Mouse (Mus musculus) heart, embryonic 10.5 days (tissue): ENCODE data around the gene 4930474N05Rik. TPM values are rescaled to one million over a fixed set of nuclear protein-coding genes. Genes with fewer than 3 reads are reported as not detected.

Source experiments
- DNase-seq: peaks from one replicate; pipeline ENCODE4 v3.0.0-alpha.2; 2017; ENCODE audit warnings: low spot score
- H3K27ac ChIP-seq: fragments of 300-500 bp; sonication (generic); 2 replicates; pipeline ENCODE4 v1.5.1; 2016; ENCODE audit warnings: mild to moderate bottlenecking
- H3K27me3 ChIP-seq: fragments of 300-500 bp; sonication (generic); 2 replicates; pipeline ENCODE4 v1.6.1; 2016; ENCODE audit warnings: mild to moderate bottlenecking; ENCODE audit not compliant: poor library complexity, insufficient read depth, severe bottlenecking
- H3K36me3 ChIP-seq: fragments of 300-500 bp; sonication (generic); 2 replicates; pipeline ENCODE4 v1.6.1; 2016; ENCODE audit warnings: mild to moderate bottlenecking, moderate library complexity
- H3K4me1 ChIP-seq: fragments of 300-500 bp; sonication (generic); 2 replicates; pipeline ENCODE4 v1.6.1; 2016; ENCODE audit warnings: mild to moderate bottlenecking
- H3K4me3 ChIP-seq: fragments of 300-500 bp; sonication (generic); 2 replicates; pipeline ENCODE4 v1.5.1; 2016; ENCODE audit warnings: mild to moderate bottlenecking, moderate library complexity
- H3K9me3 ChIP-seq: fragments of 300-500 bp; sonication (generic); 2 replicates; pipeline ENCODE4 v1.6.1; 2016; ENCODE audit warnings: mild to moderate bottlenecking, moderate library complexity
- WGBS: fragments of 180-500 bp; shearing (Covaris S2); methylation state at CpG from one replicate; pipeline ENCODE4 v1.1.7; 2016; 5-methylcytosine and 5-hydroxymethylcytosine counted together
- polyA plus RNA-seq: library from polyadenylated mRNA; unstranded; fragments of >200 nt; fragmentation: Nextera tagmentation; extraction: Ambion mirVana; gene quantifications from 2 replicates; pipeline ENCODE4 v1.2.1, GENCODE M21; 2016

Gene 4930474N05Rik
- not detected in 2 replicates for polyA plus RNA-seq

DNA sequence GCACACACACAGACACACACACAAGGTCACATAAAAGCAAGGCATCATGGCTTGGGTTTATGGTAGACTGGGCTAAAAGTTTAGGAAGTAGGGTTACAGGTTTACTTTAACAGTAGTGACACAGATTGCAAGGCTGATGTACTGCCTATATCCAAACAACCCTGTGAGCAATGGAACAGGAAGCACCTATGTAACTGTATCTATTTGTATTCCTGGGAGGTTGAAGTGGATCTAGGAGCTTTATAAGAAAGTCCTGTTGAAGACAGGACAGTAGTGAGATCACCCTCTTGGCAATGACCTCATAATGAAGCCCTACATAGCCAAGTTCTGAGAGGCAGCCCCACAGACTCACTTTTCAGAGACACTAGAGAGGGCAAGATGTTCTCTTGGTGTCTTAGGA, at the start of gene 4930474N05Rik:
4930474N05Rik (plus strand) TSS at position 301 of the 400 bp plus-strand sequence.
- H3K36me3 ChIP-seq: no peaks in the 10 kb centered on the region
- no peaks in the 10 kb centered on the region for H3K9me3 ChIP-seq
- no peak for DNase-seq
- no peak within 1 kb of the TSS for H3K4me3 ChIP-seq
- H3K27me3 ChIP-seq: no peaks in the 10 kb centered on the region
- no peaks in the 10 kb centered on the region for H3K4me1 ChIP-seq
- H3K27ac ChIP-seq: no peak within 1 kb of the TSS

DNA sequence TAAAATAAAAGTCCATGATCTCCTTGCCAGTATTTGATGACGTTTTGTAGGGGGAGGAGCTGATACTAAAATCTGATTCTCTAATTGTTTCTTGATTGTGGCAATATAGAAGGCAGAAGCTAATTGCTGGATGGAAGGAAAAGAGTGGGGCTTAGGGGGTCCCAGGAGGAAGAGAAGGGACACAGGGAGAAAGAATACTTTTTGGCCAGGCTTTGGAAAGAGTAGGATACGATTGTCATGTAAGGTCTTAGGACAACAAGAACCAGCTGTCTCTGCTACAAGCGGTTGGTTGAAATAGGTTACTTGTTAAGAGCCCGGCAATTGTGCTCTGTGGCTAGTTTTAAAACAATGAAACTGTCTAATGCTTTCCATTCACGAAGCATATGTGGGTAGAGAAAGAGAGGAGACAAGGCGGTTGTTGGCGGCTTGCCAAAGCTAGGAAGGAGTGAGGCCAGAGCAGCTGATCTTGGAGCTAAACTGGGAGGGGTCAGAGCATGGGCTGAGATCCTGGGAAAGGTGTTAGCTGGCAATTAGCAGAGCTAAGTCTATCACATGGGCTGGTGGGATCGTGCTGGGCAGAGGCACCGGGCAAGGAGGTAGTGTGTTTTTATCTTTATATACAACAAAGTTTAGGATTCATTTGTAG, 45.8 kb upstream of the 4930474N05Rik start:
- WGBS: 37% methylated on average over 9 of the region's 9 CpGs
- H3K4me1 ChIP-seq: peaks cover 5% of the 10 kb centered on the region; the same call in 1 of the 2 replicates
- H3K4me3 ChIP-seq: no peak overlapping the region
- H3K36me3 ChIP-seq: no peaks in the 10 kb centered on the region
- H3K27me3 ChIP-seq: no peaks in the 10 kb centered on the region
- no peaks in the 10 kb centered on the region for H3K9me3 ChIP-seq
- H3K27ac ChIP-seq: peak overlapping the region; percentile 42; the same call in 1 of the 2 replicates
- DNase-seq: peak; percentile 89

DNA sequence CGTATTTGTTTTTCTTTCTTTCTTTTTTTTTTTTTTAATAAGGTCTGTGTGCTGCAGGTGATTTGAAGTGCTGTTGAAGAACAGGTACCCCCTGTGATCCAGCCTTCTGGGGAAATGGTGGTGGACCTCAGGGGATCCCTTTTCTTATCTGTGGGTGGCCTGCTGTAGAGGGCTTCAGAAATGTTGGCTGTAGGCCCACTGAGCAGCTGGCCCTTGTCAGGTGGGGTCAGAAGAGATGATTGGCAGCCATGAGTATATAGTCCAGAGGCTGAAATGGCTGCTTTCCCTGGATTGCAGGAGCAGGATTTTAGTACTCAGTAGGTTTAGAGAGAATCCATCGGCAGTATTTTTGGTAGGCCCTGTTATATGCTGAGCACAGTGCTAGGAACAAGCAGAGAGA, 41.4 kb upstream of the 4930474N05Rik start:
- Histone ChIP-seq H3K9me3 (no peaks in the 10 kb centered on the region), H3K4me1 (peaks cover 5% of the 10 kb centered on the region; the same call in 1 of the 2 replicates), H3K4me3 (no peak overlapping the region), H3K27ac (no peak overlapping the region), H3K36me3 (no peaks in the 10 kb centered on the region), H3K27me3 (no peaks in the 10 kb centered on the region)
- DNase-seq: no peak
- WGBS: 90% methylated on average over 2 of the region's 2 CpGs

DNA sequence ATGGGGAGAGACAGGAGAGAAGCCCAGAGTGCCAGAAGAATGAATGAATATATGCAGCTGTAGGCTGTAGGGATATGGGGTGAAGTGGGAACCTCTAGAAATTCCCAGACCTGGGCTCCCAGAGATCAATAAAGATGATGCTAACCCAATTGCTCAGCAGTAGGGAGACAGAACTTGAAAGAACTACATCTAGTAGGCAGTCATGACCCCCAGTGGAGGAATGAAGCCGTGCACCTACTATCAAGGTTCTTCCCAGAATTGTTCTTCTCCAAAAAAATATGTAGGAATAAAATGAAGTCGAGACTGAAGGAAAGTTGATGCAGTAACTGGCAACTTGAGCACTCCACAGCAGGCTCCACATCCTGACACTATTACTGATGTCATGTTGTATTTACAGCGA, 3.8 kb downstream of the 4930474N05Rik start:
- no peaks in the 10 kb centered on the region for H3K4me1 ChIP-seq
- no peaks in the 10 kb centered on the region for H3K36me3 ChIP-seq
- DNase-seq: no peak
- H3K27me3 ChIP-seq: no peaks in the 10 kb centered on the region
- no peak overlapping the region for H3K27ac ChIP-seq
- no peaks in the 10 kb centered on the region for H3K9me3 ChIP-seq
- WGBS: 75% methylated on average over 3 of the region's 3 CpGs
- H3K4me3 ChIP-seq: no peak overlapping the region

DNA sequence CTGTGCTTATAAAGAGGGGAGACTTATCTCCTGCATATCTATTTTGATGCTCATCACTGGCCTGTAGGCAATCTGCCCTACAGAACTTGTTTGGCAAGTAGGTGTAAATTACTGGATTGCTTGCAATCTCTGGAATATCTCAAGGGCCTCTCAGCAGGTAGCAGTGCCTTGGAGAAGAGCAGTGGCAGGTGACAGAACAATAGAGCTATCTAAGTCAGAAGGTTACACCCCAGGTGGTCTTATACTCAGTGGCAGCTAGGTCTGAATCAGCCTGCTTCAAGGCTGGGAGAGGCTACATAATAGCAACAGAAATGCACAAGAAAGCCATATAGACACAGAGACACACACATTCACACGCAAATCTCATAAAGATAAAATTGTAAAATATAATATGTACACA, 4.9 kb downstream of the 4930474N05Rik start:
- no peak overlapping the region for H3K4me3 ChIP-seq
- no peaks in the 10 kb centered on the region for H3K4me1 ChIP-seq
- H3K27ac ChIP-seq: no peak overlapping the region
- no peaks in the 10 kb centered on the region for H3K27me3 ChIP-seq
- 53% methylated on average over 1 of the region's 1 CpGs for WGBS
- no peaks in the 10 kb centered on the region for H3K36me3 ChIP-seq
- no peaks in the 10 kb centered on the region for H3K9me3 ChIP-seq
- no peak for DNase-seq

DNA sequence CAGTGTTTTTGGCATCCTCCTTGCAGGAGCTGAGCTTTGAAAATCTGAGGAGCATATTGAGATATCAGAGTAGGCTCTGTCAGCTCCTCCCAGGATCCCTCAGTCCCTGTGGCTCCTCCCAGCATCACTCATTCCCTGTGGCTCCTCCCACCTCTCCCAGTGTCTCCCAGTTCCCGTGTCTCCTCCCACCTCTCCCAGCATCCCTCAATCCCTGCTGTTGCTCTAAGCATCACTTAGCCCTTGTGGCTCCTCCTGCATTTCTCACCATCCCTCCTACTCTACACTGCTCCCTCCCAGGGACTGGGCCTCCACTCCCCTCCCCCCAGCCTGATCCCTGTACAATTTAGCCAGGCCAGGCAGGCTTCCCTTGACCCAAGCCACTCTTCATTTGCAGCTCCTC, 6.0 kb downstream of the 4930474N05Rik start:
- Histone ChIP-seq H3K27me3 (no peaks in the 10 kb centered on the region), H3K4me1 (0 out of 2 replicates have a peak, but pooled peaks cover 2% of the 10 kb centered on the region), H3K27ac (no peak overlapping the region), H3K36me3 (no peaks in the 10 kb centered on the region), H3K9me3 (no peaks in the 10 kb centered on the region), H3K4me3 (no peak overlapping the region)
- WGBS: 36% methylated on average over 1 of the region's 1 CpGs
- no peak for DNase-seq

DNA sequence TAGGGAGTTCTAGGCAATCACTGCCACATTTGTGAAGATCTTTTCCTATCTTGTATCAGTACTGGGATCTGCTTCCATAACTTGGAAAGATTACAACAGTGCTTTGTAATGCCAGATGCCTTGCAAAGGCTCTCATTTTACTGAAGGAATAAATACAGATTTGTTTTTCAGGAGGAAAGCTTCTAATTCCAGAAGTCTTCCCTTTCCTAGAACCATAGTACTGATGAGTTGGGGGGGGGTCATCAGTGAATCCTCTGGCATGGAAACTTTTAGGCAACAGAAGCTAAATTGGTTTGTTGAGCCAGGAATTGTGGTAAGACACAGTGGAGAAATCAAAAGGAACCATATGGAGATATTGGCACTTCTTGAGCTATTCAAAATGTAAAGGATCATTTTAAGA, 19.8 kb downstream of the 4930474N05Rik start:
- DNase-seq: no peak
- Histone ChIP-seq H3K27me3 (no peaks in the 10 kb centered on the region), H3K27ac (no peak overlapping the region), H3K4me3 (no peak overlapping the region), H3K36me3 (no peaks in the 10 kb centered on the region), H3K4me1 (no peaks in the 10 kb centered on the region), H3K9me3 (no peaks in the 10 kb centered on the region)

DNA sequence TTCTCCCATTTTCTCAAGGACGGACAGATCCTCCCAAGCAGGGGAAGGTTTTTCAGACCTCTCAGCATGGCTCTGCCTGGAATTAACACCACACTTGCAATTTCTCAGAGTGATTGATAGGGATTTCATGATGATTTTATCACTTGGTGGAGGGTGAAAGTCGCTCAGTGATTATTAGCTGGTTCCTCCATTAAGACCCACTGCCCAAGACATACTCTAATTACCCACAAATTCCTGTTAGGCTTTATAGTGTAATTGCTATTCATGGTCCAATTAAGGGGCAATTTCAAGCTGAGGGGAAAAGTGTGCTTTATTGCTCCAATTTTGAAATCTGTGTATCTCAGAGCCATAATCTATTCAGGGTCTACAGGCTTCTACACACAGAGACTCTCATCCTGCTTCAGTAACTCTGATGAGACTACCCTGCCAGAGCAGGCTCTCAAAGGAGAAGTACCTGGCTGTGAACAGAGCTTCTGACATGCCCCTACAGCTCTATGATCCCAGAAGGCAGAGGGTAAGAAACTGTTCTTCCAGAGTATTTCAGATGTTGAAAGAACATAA, 29.1 kb downstream of the 4930474N05Rik start:
- Histone ChIP-seq H3K27ac (no peak overlapping the region), H3K4me1 (no peaks in the 10 kb centered on the region), H3K36me3 (no peaks in the 10 kb centered on the region), H3K4me3 (no peak overlapping the region), H3K9me3 (no peaks in the 10 kb centered on the region), H3K27me3 (no peaks in the 10 kb centered on the region)
- WGBS: 76% methylated on average over 2 of the region's 2 CpGs
- no peak for DNase-seq

DNA sequence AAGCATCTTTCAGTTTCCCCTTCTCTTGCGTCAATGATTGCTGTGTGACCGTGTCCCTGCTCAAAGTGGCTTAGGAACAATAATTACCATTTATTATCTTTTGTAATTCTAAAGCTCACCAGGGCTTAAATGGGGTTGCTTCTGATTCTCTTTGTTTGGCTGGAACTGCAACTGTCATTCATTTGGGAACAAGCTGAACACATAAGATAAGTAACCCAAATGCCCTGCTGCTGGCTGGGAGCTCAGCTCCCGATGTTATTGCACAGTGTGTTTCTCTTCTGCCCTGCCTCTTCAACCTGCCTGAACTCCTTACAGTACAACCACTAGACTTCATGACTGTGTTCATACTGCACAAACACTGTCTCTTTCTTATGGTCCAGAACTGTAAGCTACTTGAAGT, 41.0 kb downstream of the 4930474N05Rik start:
- Histone ChIP-seq H3K9me3 (no peaks in the 10 kb centered on the region), H3K4me3 (no peak overlapping the region), H3K27me3 (no peaks in the 10 kb centered on the region), H3K36me3 (no peaks in the 10 kb centered on the region), H3K27ac (no peak overlapping the region), H3K4me1 (no peaks in the 10 kb centered on the region)
- 68% methylated on average over 3 of the region's 3 CpGs for WGBS
- DNase-seq: no peak

DNA sequence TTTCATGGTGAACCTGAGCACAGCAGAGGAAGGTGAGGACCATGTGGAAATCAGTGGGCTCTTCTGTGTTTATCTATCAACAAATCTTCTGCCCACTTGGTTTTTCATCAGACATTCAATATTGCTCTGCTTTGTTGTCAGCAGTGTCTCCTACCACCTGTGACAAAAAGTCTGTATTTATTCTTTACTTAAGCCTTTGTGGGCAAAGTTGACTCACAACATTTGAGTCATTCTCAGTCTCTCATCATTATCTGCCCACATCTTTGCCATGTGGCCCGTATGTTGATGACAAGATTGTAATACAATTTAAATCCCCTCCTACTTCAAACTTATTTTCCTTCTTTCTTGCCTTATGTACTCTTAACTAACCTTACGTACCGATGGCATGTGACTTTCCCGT, 43.0 kb downstream of the 4930474N05Rik start:
- no peaks in the 10 kb centered on the region for H3K36me3 ChIP-seq
- H3K4me1 ChIP-seq: no peaks in the 10 kb centered on the region
- no peak for DNase-seq
- H3K27me3 ChIP-seq: no peaks in the 10 kb centered on the region
- H3K9me3 ChIP-seq: no peaks in the 10 kb centered on the region
- 90% methylated on average over 4 of the region's 4 CpGs for WGBS
- H3K4me3 ChIP-seq: no peak overlapping the region
- no peak overlapping the region for H3K27ac ChIP-seq

DNA sequence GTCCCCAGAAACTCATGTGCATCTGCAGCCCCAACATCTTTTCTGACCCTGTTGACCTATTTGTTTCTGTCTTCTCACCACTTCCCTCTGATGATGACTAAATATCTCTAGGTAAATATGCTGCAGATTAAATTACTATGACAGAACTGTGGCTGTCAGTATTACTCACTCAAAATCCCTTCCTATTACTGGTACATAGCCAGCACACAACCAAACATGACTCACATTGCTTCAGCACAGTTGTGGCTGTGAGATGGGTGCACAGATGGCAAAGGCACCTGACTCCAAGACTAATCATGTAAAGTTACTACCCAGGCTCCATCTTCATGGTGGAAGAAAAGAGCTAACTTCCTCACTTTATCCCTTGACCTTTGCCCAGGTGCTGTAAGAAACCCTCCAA, 50.5 kb downstream of the 4930474N05Rik start:
- Histone ChIP-seq H3K4me3 (no peak overlapping the region), H3K9me3 (no peaks in the 10 kb centered on the region)

More for the DNA sequence above, 50.5 kb downstream of the 4930474N05Rik start:
- DNase-seq: no peak
- Histone ChIP-seq H3K36me3 (no peaks in the 10 kb centered on the region), H3K27me3 (no peaks in the 10 kb centered on the region), H3K4me1 (no peaks in the 10 kb centered on the region), H3K27ac (no peak overlapping the region)
